Mouse (Mus musculus) testis, adult 2 months (tissue): ENCODE data around the gene Pskh1.

ENCODE experiments used
- CTCF ChIP-seq: fragments of 200-500 bp; IDR thresholded peaks from 2 replicates; pipeline ENCODE4 v1.5.1; 2012; ENCODE audit warnings: low read depth, mild to moderate bottlenecking, inconsistent platforms, low read length, moderate library complexity; ENCODE audit not compliant: control insufficient read depth, insufficient read depth, insufficient replicate concordance
- POLR2A ChIP-seq: fragments of 200-500 bp; IDR thresholded peaks from 2 replicates; pipeline ENCODE4 v1.6.1; 2012; ENCODE audit warnings: low read depth, mild to moderate bottlenecking, inconsistent platforms, low read length, moderate library complexity; ENCODE audit not compliant: control insufficient read depth

GRCm38 (mm10) chr8:105965266-105965904 is 65.1 kb downstream of the Pskh1 start:
- TF ChIP-seq CTCF: no peak
- TF ChIP-seq POLR2A: no peak; the same call in 1 of the 2 replicates
